Mouse (Mus musculus): Measurements from ENCODE around the gene Kmo.
A peak's percentile ranks its signal among the peaks of the same experiment; 100 is the strongest.

The Kmo gene

DNA sequence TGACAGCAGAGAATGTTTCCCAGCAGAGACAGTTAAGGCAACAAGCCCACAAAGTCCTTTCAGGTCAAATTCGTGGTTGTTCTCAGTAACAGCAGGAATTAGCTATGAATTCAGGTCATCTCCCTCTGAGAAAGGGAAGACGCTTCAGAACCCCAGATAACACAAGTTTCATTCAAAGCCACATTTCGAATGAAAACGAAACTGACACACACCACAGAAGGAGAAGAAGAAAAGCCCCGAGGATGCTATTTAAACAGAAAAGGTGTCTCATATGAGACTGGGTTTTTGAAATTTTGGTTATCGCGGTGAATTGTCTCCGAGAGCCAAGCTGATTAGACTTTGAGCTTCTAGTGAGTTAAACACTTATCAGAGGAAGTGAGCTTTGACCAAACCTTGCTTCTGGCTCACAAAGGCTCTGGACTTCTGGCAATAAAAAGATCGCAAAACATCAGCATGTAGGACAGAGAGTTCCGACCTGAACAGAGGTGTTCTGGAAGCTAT, 11.6 kb downstream of the Kmo start:
- no peak for DNase-seq (ENCODE audit: low spot score)

DNA sequence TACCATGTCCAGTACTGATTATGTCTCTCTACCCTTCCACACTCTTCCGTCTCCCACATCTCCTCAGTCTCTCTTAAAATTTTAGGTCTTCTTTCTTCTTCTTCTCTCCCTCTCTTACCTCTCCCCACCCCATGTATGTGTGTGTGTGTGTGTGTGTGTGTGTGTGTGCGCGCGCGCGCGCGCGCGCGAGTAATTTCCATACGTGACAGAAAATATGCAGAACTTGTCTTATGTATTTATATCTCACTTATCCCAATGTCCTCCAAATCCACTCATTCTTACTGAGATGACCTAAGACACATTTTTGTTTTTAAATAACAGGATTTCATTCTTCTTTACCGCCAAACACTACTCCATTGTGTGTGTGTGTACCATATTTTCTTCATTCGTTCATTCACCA, 12.3 kb downstream of the Kmo start:
- DNase-seq (ENCODE audit: low spot score) = no peak

DNA sequence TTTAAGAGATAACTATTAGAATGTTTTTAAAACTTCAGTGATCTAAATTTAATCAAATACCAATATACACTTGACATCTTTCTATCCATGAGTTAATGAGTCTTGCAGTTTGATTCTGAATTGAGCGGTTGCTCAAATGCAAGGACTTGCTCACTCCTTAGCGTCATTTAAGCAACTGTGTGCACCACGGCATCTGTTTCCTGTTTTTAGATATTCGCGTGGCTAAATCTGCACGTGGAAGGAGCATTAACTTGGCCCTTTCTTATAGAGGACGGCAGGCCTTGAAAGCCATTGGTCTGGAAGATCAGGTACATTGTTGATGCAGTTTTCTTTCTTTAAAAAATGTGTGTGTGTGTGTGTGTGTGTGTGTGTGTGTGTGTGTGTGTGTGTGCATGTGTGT, 17.5 kb downstream of the Kmo start:
- no peak for DNase-seq (ENCODE audit: low spot score)

DNA sequence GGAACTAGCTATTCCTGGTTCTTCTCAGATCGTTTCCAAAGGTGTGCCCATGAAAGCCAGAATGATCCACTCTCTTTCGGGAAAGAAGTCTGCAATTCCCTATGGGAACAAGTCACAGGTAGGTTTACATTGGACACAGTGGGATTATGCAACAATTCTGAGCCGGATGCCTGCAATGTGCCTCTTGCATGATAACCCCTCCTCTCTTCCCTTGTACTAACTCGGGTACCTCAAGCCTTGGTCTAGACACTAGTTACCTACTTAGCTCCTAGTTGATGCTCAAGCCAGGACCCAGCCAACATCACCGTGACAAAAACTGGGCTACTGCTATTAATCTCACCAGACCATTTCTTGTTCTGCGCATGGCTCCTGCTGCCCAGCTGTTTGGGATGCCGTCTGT, 18.9 kb downstream of the Kmo start:
- no peak for DNase-seq (ENCODE audit: low spot score)

DNA sequence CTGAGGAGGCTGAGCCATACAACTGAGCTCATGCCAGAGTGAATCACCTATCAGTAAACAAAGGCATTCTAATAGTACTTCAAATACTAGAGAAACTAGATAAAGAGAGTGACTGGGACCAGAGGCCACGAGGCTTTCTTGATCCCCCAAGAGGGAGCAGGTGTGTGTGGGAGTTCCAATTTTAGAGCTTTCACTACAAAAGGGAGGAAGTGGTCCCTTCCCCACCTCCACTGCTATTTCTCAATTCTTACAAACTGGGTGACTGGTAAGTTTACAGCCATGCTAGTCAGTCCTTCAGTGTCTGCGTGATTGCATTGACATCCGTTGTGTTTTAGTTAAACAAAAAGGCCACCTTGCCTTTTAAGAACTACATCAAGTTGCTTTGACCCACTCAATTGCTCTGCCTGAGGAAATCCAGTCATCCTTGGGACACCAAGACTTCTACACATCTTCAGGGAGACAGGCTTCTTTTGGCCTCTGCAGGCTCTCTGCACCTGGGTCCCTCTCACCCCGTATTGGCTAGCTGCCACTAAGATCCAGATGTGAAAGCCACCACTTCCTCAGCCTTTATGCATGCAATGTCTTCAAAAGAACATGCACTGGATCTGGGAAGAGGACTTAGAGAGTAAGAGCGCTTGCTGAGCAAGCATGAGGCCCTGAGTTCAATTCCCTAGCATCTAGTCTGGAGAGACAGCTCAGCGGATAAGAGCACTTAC, 20.4 kb downstream of the Kmo start:
- DNase-seq (ENCODE audit: low spot score) = no peak

DNA sequence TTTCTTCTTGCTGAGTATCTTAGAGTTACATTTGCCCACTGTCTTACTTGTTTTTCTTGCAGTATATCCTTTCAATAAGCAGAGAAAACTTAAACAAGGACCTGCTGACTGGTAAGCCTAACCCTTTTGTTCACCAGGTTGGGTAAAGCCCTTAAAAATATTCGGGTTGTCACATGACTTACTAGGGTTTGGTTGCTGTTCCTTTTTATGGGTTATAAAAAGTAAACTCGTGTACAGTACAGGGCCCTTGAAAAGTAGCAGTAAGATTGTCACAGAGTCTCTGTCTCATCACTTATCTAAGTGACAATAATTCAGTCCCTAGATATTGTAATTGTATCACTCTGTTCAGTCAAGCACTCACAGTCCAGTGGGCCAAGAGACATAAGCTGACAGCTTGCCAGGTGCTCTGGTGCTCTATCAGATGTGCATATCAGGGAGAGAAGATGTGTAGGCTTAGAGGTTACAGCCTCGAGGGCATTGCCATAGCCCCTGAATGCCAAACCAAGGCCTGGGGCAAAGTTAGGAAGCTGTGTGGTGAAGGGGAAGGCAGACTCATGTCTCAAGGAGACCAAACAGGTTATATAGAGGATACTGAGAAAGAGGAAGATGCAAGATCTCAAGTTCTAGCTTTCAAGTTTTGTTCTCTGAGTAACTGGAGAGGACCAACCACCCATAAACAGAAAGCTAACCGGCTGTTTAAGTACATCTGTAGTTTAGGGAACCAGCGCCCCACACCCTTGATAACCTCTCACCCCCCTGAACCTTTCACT, 23.5 kb downstream of the Kmo start:
- DNase-seq (ENCODE audit: low spot score) = no peak

DNA sequence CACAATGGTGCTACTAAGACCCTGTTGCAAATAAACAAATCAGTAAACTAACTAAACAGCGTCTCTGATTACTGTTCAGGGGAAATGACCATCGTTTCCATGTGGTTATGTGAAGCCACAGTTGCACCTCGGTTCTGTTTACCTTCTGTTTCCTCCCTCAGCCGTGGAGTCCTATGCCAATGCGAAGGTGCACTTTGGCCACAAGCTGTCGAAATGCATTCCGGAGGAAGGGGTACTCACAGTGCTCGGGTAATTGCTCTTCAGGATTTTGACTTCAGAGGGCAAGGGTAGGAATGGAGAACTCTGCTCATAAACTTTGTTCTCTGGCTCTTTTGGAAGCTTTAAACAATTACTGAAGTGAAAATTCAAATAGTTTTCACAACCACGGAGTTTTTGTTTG, 26.8 kb downstream of the Kmo start:
- DNase-seq (ENCODE audit: low spot score) = no peak

DNA sequence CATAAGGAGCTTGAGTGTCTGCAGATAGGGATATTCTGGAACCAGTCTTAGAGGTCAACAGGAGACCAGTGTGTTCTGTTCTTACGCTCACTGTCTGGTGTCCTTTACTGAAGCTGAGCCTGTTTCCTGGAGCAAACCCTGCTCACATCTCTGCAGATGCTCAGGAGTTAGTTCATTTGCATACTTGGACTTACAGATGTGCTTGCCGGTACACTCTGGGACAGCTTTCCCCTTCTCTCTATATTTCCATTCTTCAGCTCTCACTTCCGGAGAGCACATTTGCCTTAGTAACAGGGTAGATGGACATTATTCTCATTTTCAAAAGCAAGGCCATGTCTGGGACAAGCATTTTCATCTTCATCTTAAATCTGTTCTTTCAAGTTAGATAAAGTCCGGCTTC, 28.4 kb downstream of the Kmo start:
- DNase-seq (ENCODE audit: low spot score) = no peak

DNA sequence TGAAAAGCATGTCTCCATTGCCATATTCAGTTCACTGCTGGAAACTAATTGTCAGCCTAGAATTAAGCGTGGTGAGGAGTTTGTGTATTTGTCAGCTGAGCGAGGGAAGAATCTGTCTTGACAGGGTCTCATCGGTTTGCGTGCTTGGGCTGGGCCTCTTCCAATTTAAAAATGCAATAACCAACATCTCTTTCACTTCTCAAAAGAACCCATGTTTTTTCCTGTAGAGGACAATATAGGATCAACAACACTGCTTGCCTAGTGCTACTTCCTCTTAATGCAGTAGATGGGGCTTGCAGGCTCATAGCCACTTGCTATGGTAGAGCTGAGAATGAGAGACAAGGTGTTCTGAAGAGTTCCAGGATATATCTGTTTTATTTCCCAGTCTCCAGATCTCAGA, 39.7 kb downstream of the Kmo start:
- DNase-seq (ENCODE audit: low spot score) = no peak

DNA sequence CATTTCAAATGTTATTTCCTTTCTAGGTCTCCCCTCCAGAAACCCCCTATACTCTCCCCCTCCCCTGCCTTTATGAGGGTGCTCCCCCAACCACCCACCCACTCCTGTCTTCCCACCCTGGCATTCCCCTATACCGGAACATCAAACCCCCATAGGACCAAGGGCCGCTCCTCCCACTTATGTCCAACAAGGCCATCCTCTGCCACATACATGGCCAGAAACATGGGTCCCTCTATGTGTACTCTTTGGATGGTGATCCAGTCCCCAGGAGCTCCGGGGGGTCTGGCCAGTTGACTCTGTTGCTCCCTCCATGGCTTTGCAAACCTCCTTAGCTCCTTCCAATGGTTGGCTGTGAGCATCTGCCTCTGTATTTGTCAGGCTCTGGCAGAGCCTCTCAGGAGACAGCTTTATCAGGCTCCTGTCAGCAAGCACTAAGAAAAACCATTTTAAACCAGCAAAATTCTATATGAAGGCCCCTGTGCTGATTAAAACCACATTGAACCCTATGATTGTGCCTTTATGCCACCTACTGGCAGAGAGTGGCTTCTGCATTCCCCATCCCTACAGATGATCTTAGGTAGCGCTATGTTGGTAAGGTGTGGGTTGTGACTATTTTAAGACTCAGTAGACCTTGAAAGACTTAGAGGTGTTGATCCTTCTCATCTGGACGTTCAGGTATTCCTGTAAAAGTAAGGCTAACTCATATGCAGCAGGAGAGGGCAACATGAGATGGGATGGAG, 48.7 kb downstream of the Kmo start:
- peak; percentile 38 for DNase-seq (ENCODE audit: low spot score)

DNA sequence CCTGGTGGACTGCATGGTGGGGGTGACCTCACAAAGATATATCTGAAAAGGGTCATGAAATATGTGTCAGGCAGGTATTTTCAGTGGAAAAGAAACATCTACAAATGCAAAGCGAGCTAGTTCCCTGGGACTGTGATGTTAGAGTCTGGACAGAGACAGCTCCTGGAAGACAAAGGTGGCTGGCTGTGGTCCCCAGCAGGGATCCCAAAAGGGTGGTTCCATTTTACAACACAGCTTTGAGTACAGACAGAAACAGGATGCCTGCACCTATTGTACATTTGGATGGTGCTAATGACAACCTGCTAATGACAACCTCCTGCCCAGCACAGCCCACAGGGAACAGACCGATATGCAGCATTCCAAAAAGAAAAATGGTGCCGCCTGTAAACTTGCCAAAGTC, 49.3 kb downstream of the Kmo start:
- no peak for DNase-seq (ENCODE audit: low spot score)

DNA sequence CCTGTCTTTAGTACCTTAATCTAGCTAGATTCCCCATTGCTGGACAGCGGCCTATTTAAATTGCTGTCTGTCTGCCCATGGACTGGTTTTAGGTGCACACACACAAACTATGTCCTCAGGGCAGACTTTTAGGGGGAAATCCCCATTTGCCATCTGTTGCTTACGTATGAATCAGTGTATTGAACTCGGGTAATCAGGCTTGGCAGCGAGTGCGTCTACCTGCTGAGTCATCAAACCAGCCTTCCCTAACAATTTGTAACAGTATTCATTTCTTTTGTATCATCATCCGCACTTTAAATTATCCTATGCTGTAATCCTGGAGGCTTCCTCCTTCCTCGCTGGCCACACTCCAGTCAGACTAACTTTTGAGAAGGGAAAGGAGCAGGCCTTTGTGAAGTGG, 49.9 kb downstream of the Kmo start:
- DNase-seq (ENCODE audit: low spot score) = no peak

DNA sequence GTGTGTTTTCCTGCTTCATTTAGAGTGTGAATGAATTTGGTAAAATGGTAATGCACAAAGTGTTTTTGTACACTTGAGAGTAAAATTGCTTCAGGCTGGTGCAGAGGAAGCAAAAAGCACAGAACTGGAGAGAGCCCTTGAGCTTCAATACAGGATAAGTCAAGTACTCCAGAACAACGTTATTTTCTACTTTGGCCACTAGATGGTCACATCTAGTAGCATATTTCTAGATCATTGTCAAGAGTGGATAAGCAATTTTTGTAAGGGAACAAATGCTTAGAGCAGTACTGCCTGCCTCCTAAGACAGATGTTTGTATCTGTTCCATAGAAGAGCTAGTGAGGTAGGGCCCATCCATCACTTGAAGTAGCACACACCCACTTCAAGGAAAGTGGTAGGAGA, 51.4 kb downstream of the Kmo start:
- no peak for DNase-seq (ENCODE audit: low spot score)

DNA sequence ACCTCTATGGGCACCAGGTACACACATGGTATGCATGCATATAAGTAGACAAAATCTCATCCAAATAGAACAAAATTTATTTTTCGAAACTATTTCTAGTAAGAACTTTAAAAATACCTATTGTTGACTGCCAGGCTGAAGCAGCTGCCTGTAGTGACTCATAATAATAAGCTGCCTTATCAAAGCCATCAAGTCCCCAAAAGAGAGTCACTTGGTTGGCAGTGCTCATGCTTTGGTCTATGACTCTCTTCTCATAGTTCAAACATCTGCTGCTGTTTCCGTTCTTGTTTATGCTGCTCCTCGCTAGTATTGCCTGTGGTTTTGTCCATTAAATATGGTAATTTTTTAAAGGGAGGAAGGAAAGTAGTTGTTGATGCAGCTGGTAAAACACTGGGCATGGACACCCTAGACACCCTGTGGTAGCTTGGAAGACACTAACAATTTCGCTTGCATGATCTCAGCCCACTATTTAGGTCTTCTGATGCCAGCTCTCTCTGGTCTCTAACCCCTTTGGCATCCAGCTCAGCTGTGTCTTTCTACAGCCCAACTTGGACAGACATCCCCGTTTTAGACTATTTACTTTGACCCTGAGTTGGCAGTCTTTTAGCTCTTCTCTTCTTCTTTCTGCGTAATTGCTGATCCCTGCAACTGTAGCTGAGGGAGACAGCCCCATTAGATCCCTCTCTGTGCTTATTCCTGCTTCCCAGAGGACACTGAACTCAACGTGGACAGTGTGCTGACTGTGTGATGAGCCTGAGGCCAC, 53.6 kb downstream of the Kmo start:
- DNase-seq (ENCODE audit: low spot score) = no peak

DNA sequence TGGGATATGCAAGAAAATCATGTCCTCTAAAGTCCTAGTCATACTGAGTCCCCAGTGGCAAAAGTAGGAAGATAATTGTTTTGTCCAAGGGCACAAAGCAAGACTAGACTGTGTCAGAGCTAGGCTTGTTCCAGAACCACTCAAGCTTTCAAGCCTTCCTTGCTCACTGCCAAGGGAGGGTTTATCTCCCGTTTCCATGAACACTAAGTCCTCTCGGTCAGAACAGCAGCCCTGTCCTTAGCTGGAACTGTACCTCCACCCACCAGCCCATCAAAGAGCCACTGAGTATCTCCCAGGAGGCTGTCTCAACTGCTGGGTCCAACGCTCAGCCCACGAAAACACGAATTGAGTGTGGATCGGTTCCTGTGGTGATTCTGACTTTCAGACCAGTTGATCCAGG, 54.9 kb downstream of the Kmo start:
- DNase-seq (ENCODE audit: low spot score) = no peak

DNA sequence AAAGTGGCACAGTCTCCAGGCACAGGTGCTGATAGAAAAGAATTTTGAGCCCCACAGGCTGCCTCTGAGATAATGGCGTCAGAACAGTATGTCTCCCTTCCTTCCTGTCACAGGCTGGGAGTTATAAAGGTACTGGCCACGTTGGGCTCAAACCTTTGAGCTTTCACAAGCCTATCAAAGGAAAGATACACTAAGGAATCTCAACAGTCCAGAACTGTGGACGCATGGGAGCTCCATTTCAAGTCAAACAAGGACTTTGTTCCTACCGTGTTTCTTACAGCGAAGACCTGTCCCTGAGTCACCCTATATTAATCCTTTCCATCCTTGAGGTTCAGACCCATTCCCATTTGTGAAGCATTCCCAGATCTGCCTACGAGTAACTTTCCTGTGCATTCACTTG, 57.3 kb downstream of the Kmo start:
- DNase-seq (ENCODE audit: low spot score) = no peak

DNA sequence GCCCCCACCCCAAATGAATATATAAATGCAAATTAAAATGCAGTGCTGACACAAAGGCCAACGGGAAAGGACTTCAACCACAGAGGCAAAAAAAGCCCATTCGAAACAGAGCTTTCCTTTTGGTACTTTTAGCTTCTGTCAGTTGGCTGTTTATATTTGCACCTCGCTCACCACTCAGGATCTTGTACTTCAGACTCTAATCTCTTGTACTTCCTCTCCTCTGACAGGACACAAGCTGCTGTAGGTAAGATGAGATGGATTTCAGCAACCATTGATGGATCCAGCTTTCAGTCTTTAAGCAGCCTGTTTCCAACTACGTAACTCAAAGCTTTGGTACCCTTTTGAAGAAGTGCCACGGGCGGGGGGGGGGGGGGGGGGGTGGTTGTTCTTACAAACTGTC, 60.8 kb downstream of the Kmo start:
- no peak for DNase-seq (ENCODE audit: low spot score)

DNA sequence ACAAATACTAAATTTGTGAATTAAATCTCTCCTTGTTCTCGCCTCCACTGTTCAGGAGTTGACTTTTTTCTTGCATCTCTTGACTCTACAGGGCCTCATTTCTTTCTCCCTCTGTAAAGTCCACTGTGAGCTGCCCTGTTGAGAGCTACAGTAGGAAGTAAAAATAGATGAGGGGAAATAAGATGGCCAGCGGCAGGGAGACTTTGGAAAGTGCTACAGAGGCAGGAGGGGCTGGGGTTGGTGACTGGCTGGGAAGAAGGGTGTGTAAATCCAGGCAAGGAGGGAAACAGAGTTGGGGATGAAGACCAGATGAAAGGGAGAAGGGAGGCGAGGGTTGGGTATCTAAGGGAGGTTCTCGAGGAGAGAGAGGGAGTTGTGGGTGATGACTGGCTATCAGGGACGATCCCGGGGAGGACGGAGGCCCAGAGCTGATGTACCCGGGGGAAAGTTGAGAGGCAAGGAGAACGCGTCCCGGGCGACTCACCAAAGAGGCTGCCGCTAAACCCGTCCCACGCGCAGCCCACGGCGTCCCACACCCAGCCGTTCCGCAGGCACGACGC, 71.6 kb downstream of the Kmo start:
- peak; percentile 25 for DNase-seq (ENCODE audit: low spot score)

DNA sequence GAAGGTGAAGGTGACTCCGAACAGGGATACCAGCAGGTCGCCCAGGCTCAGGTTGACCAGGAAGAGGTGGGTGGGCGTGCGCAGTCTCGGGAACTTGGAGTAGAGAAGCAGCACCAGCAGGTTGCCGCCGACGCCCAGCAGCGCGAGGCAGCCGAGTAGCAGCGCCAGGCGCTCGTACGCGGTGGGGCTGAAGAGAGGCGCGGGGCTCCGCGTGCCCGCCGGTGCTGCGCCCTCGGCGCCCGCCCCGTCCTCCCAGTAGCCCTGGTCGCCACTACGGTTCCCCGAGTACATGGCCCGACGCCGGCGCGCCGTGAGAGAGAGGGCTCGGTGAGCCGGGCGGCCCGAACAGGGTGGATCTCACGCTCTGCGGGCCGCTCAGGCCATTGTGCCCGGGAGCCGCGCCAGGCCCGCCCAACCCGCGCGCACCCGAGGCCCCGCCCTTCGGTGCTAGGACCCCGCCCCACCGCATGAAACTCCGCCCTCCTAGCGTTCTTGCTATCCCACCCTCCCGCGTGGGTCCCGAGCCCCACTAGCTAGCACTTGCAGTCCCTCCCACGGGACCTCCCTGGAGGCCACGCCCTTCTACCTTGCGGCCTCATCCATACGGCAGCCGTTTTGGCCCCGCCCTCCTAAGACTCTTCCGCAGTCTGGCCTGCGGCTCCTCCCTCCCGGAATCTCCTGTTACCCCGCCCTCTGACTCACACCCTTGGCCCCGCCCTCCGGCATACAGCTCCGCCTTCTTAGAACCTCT, 72.2 kb downstream of the Kmo start, which contains the start of the genes Opn3 and Chml:
Opn3 (minus strand) TSS at position 531 of the 751 bp plus-strand sequence.
Chml (minus strand) TSS at position 656 of the 751 bp plus-strand sequence.
- DNase-seq (ENCODE audit: low spot score) = peak; percentile 98

DNA sequence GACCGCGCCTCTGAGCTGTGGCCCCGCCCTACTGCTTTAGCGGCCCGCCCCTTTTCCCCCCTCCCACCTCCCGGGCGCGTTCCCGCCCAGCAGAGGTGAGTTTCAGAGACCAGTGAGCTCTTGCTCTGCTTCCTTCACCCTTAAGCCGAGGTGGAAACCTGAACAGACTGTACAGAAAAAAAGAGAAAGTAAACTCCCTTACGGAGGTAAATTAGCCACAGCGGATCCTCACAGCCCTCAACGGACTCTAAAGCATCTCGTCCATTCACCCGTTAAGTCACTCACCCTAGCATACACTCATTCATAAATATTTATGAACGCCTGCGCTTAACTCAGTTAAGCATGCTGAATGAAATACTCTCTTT, 72.8 kb downstream of the Kmo start:
- no peak for DNase-seq (ENCODE audit: low spot score)

DNA sequence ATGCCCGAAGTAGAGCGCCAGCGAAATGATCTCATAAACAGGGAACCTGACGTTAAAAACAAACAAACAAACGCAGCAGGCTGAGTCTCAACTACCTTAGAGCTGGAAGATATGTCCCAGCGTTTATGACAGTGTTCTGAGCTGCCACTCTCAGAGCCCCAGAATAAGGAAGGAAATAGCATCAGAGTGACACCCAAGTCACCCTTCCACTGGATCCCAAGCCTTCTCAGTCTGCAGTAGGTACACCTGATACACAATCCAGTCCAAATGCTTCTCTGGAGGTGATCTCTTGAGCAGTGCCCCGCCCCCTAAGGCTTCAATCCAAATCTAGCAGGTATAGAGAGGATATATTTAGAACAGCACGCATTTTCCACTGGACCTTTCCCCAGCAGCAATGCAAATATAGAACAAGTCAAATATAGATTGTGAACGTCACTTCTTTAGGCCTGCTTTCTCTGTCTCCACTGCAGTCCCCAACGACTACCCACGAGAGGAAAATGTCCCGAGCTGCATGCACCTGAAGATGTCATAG, 73.3 kb downstream of the Kmo start:
- DNase-seq (ENCODE audit: low spot score) = peak; percentile 14

Measured in MN1 (cell line).